ENCODE assay signal across 9 mouse cellular contexts in genomic region chr19:10665499-10665898, GRCm38 (mm10). TPM values are rescaled to one million over a fixed set of nuclear protein-coding genes. Genes with fewer than 3 reads are reported as not detected.
DNase-seq lines count a peak whose midpoint lies in the region; ATAC-seq lines count a peak whose summit lies in the region.
"Had no signal": no experiment of that assay in that cellular context is flagged by ENCODE, and none has a peak within 500 bp of the region (broad histone marks: within the 10 kb centered on the region; RNA-seq: fewer than 3 reads in every experiment).

No protein-coding gene starts in this region.

- DNase-seq in left cerebral cortex, adult 18-20 months (ENCODE audit: low spot score in 2 of 2), result peak; percentile 64 to 72
- DNase-seq in left cerebral cortex, adult 11 months (ENCODE audit: low spot score), result no peak
- DNase-seq in c-Kit-positive CD71-negative TER-119-negative erythroid progenitor cells, embryonic 14.5 days (ENCODE audit: low read depth), result peak; percentile 53
- peak; percentile 87 for DNase-seq in intestine, embryonic 14.5 days (ENCODE audit: low spot score)
- peak; percentile 56 to 71 for DNase-seq in spleen, postnatal 14 days (ENCODE audit: low spot score in 2 of 2)

- H3K4me3 ChIP-seq in forebrain, embryonic 15.5 days, result no peak overlapping the region
- H3K4me3 ChIP-seq in intestine, embryonic 14.5 days (ENCODE audit: low read depth, low read length), result no peak overlapping the region
- no peak overlapping the region for H3K4me3 ChIP-seq in limb, embryonic 12.5 days (replicated peaks)
- no peak overlapping the region for H3K4me3 ChIP-seq in midbrain, embryonic 16.5 days (ENCODE audit: low read depth, low read length)
- H3K4me3 ChIP-seq: embryonic facial prominence, embryonic 12.5 days had no signal

- H3K9me3 ChIP-seq in forebrain, embryonic 15.5 days, result no peaks in the 10 kb centered on the region
- H3K9me3 ChIP-seq in intestine, embryonic 14.5 days (ENCODE audit: control insufficient read depth, low read length), result no peaks in the 10 kb centered on the region
- H3K9me3 ChIP-seq in limb, embryonic 12.5 days, result no peaks in the 10 kb centered on the region
- no peaks in the 10 kb centered on the region for H3K9me3 ChIP-seq in midbrain, embryonic 16.5 days (replicated peaks; ENCODE audit: control insufficient read depth, low read length, poor library complexity, severe bottlenecking)
- H3K9me3 ChIP-seq: embryonic facial prominence, embryonic 12.5 days had no signal

- no peaks in the 10 kb centered on the region for H3K4me1 ChIP-seq in forebrain, embryonic 15.5 days
- H3K4me1 ChIP-seq in intestine, embryonic 14.5 days (replicated peaks; ENCODE audit: control insufficient read depth, insufficient read depth, low read length), result no peaks in the 10 kb centered on the region
- H3K4me1 ChIP-seq in limb, embryonic 12.5 days (replicated peaks), result no peaks in the 10 kb centered on the region
- H3K4me1 ChIP-seq in midbrain, embryonic 16.5 days (ENCODE audit: control insufficient read depth, insufficient read depth, low read length), result no peaks in the 10 kb centered on the region
- H3K4me1 ChIP-seq: embryonic facial prominence, embryonic 12.5 days had no signal

- ATAC-seq in forebrain, embryonic 15.5 days (replicated peaks), result peak; percentile 75
- peak; percentile 68; the same call in 1 of the 2 replicates for ATAC-seq in intestine, embryonic 14.5 days (replicated peaks; ENCODE audit: low FRiP score, low TSS enrichment, low read depth)
- ATAC-seq in limb, embryonic 12.5 days (ENCODE audit: insufficient number of reproducible peaks, insufficient read depth, low FRiP score, low TSS enrichment, low read depth), result 0 out of 2 replicates have a peak, but pooled peaks have one; percentile 39
- ATAC-seq in midbrain, embryonic 16.5 days, result peak; percentile 78

- no peaks in the 10 kb centered on the region for H3K27me3 ChIP-seq in forebrain, embryonic 15.5 days
- H3K27me3 ChIP-seq in intestine, embryonic 14.5 days (replicated peaks; ENCODE audit: control insufficient read depth, insufficient read depth, low read length), result no peaks in the 10 kb centered on the region
- H3K27me3 ChIP-seq in limb, embryonic 12.5 days, result no peaks in the 10 kb centered on the region
- no peaks in the 10 kb centered on the region for H3K27me3 ChIP-seq in midbrain, embryonic 16.5 days (ENCODE audit: control insufficient read depth, insufficient read depth, low read depth, low read length)
- H3K27me3 ChIP-seq: embryonic facial prominence, embryonic 12.5 days had no signal

- H3K27ac ChIP-seq in forebrain, embryonic 15.5 days (replicated peaks), result no peak overlapping the region
- no peak overlapping the region for H3K27ac ChIP-seq in intestine, embryonic 14.5 days (ENCODE audit: low read depth)
- H3K27ac ChIP-seq in limb, embryonic 12.5 days, result no peak overlapping the region
- H3K27ac ChIP-seq in midbrain, embryonic 16.5 days (ENCODE audit: low read length), result no peak overlapping the region
- H3K27ac ChIP-seq: embryonic facial prominence, embryonic 12.5 days had no signal

- no peaks in the 10 kb centered on the region for H3K36me3 ChIP-seq in forebrain, embryonic 15.5 days
- no peaks in the 10 kb centered on the region for H3K36me3 ChIP-seq in intestine, embryonic 14.5 days (ENCODE audit: control insufficient read depth, insufficient read depth, low read length)
- H3K36me3 ChIP-seq in limb, embryonic 12.5 days, result no peaks in the 10 kb centered on the region
- H3K36me3 ChIP-seq in midbrain, embryonic 16.5 days (ENCODE audit: control insufficient read depth, insufficient read depth, low read length), result no peaks in the 10 kb centered on the region
- H3K36me3 ChIP-seq: embryonic facial prominence, embryonic 12.5 days had no signal

- 14% methylated on average over 2 of the region's 2 CpGs for WGBS in forebrain, embryonic 15.5 days
- 16% methylated on average over 2 of the region's 2 CpGs for WGBS in intestine, embryonic 14.5 days
- 14% methylated on average over 2 of the region's 2 CpGs for WGBS in limb, embryonic 12.5 days
- WGBS in midbrain, embryonic 16.5 days, result 8% methylated on average over 2 of the region's 2 CpGs

- H3K9ac ChIP-seq in forebrain, embryonic 15.5 days (replicated peaks), result no peak overlapping the region
- H3K9ac ChIP-seq in intestine, embryonic 14.5 days (ENCODE audit: low read length), result no peak overlapping the region
- no peak overlapping the region for H3K9ac ChIP-seq in limb, embryonic 12.5 days (replicated peaks)
- H3K9ac ChIP-seq in midbrain, embryonic 16.5 days (ENCODE audit: low read depth, low read length), result no peak overlapping the region
- H3K9ac ChIP-seq: embryonic facial prominence, embryonic 12.5 days had no signal

- no peak overlapping the region for H3K4me2 ChIP-seq in forebrain, embryonic 15.5 days (replicated peaks)
- H3K4me2 ChIP-seq in intestine, embryonic 14.5 days (ENCODE audit: low read length), result no peak overlapping the region
- H3K4me2 ChIP-seq in limb, embryonic 12.5 days, result no peak overlapping the region
- no peak overlapping the region for H3K4me2 ChIP-seq in midbrain, embryonic 16.5 days (ENCODE audit: low read length)
- H3K4me2 ChIP-seq: embryonic facial prominence, embryonic 12.5 days had no signal

RNA-seq across cellular contexts. Expression of gene Pga5, which starts 12.4 kb away (rescaled TPM):
- not detected for total RNA-seq in left cerebral cortex, adult 18-20 months (2021)
- not detected in 2 replicates for polyA plus RNA-seq in forebrain, embryonic 15.5 days (2015; fragmentation: Nextera tagmentation; extraction: Ambion mirVana)
- polyA plus RNA-seq in intestine, embryonic 14.5 days (2014; fragmentation: Nextera tagmentation; extraction: Ambion mirVana), result 0.34 TPM in 1 of 2 replicates, not detected in the other
- polyA plus RNA-seq in limb, embryonic 12.5 days (2016; fragmentation: Nextera tagmentation; extraction: Ambion mirVana), result not detected in 2 replicates
- polyA plus RNA-seq in midbrain, embryonic 16.5 days (2015; fragmentation: Nextera tagmentation; extraction: Ambion mirVana), result not detected in 2 replicates
- polyA plus RNA-seq: embryonic facial prominence, embryonic 12.5 days had no signal

RNA-seq across cellular contexts. Expression of gene Vps37c, which starts 23.0 kb away (rescaled TPM):
- 10 to 100 TPM; 21.7 to 25.8 TPM for total RNA-seq in left cerebral cortex, adult 18-20 months (2021)
- 39.3 and 41.1 TPM in 2 replicates for polyA plus RNA-seq in forebrain, embryonic 15.5 days (2015; fragmentation: Nextera tagmentation; extraction: Ambion mirVana)
- polyA plus RNA-seq in intestine, embryonic 14.5 days (2014; fragmentation: Nextera tagmentation; extraction: Ambion mirVana), result 27.8 and 31.1 TPM in 2 replicates
- polyA plus RNA-seq in limb, embryonic 12.5 days (2016; fragmentation: Nextera tagmentation; extraction: Ambion mirVana), result 27.6 and 33.4 TPM in 2 replicates
- polyA plus RNA-seq in midbrain, embryonic 16.5 days (2015; fragmentation: Nextera tagmentation; extraction: Ambion mirVana), result 28.6 and 31.2 TPM in 2 replicates

RNA-seq across cellular contexts. Expression of gene Vwce, which starts 31.5 kb away (rescaled TPM):
- total RNA-seq in left cerebral cortex, adult 18-20 months (2021), result under 1 TPM; 0.66 to 1.00 TPM
- polyA plus RNA-seq in forebrain, embryonic 15.5 days (2015; fragmentation: Nextera tagmentation; extraction: Ambion mirVana), result 0.38 and 0.39 TPM in 2 replicates
- 1.5 and 2.8 TPM in 2 replicates for polyA plus RNA-seq in intestine, embryonic 14.5 days (2014; fragmentation: Nextera tagmentation; extraction: Ambion mirVana)
- 2.9 and 3.5 TPM in 2 replicates for polyA plus RNA-seq in limb, embryonic 12.5 days (2016; fragmentation: Nextera tagmentation; extraction: Ambion mirVana)
- 1.1 and 2.0 TPM in 2 replicates for polyA plus RNA-seq in midbrain, embryonic 16.5 days (2015; fragmentation: Nextera tagmentation; extraction: Ambion mirVana)
